Mouse (Mus musculus) cerebellum, adult 11-12 months (tissue): ENCODE results near the gene H2al3.

Experiments
- DNase-seq: peaks from one replicate; pipeline ENCODE4 v3.0.0; 2022

Gene H2al3

GRCm38 (mm10) chrX:9849403-9849802 lies at the start of gene H2al3:
H2al3 (plus strand) TSS chrX:9849703.
- DNase-seq = no peak

- no peak for DNase-seq
Measured at GRCm38 (mm10) chrX:9810101-9810500, 39.4 kb upstream of the H2al3 start.

GRCm38 (mm10) chrX:9812469-9812868 lies 37.0 kb upstream of the H2al3 start:
- DNase-seq = no peak

GRCm38 (mm10) chrX:9834779-9835178 lies 14.7 kb upstream of the H2al3 start:
- no peak for DNase-seq

- DNase-seq = no peak
Measured at GRCm38 (mm10) chrX:9846628-9847027, 2.9 kb upstream of the H2al3 start, which contains the start of gene Hypm. Hypm (plus strand) TSS chrX:9846928.

- no peak for DNase-seq
Measured at GRCm38 (mm10) chrX:9861859-9862258, 12.4 kb downstream of the H2al3 start.

GRCm38 (mm10) chrX:9875519-9875918 lies 26.0 kb downstream of the H2al3 start:
- DNase-seq = no peak

- no peak for DNase-seq
Measured at GRCm38 (mm10) chrX:9885322-9885721, 35.8 kb downstream of the H2al3 start, which contains the start of gene Sytl5. Sytl5 (plus strand) TSS chrX:9885622.
